Mouse (Mus musculus) mouse trophoblast stem cell (cell line): Measurements from ENCODE around the gene Cerk.
"Not testable (repeated sequence)": the region's sequence is repeated elsewhere in the genome, so short reads cannot be mapped to it uniquely, and the experiment has no call there.

ENCODE experiments used
- in situ Hi-C, 2 experiments: fragments of 300-500 bp; cut with MseI, MboI; formaldehyde crosslinking; loops; 2 replicates in 1 of 2; 3 replicates in 1 of 2; pipeline ENCODE4 v1.15.1; 2025

Cerk gene

GRCm38 (mm10) chr15:86117115-86118100 lies 68.5 kb downstream of the Cerk start:
- in situ Hi-C loops: no loop called here

GRCm38 (mm10) chr15:86116421-86116820 lies 69.5 kb downstream of the Cerk start:
- in situ Hi-C loops: no loop called here

- in situ Hi-C loops: no loop called here
Measured at GRCm38 (mm10) chr15:86113342-86113710, 72.6 kb downstream of the Cerk start.

- in situ Hi-C loops: no loop called here
Measured at GRCm38 (mm10) chr15:86112707-86113341, 73.1 kb downstream of the Cerk start.

GRCm38 (mm10) chr15:86110361-86111103 lies 75.4 kb downstream of the Cerk start:
- in situ Hi-C loops: no loop called here

GRCm38 (mm10) chr15:86109650-86110211 lies 76.2 kb downstream of the Cerk start:
- in situ Hi-C loops: no loop called here

GRCm38 (mm10) chr15:86109245-86109644 lies 76.7 kb downstream of the Cerk start:
- in situ Hi-C loops: no loop called here

- in situ Hi-C loops: no loop called here
Measured at GRCm38 (mm10) chr15:86107831-86108471, 78.0 kb downstream of the Cerk start.

GRCm38 (mm10) chr15:86105751-86106150 lies 80.2 kb downstream of the Cerk start:
- in situ Hi-C loops: no loop called here

- in situ Hi-C loops: no loop called here
Measured at GRCm38 (mm10) chr15:86105345-86105697, 80.6 kb downstream of the Cerk start.

GRCm38 (mm10) chr15:86104401-86105344 lies 81.3 kb downstream of the Cerk start:
- in situ Hi-C loops: no loop called here

- in situ Hi-C loops: no loop called here
Measured at GRCm38 (mm10) chr15:86102308-86102707, 83.6 kb downstream of the Cerk start.

- in situ Hi-C loops: no loop called here
Measured at GRCm38 (mm10) chr15:86101585-86101984, 84.4 kb downstream of the Cerk start.

- in situ Hi-C loops: no loop called here
Measured at GRCm38 (mm10) chr15:86097871-86098270, 88.1 kb downstream of the Cerk start.

GRCm38 (mm10) chr15:86096604-86097020 lies 89.3 kb downstream of the Cerk start:
- in situ Hi-C loops: not testable (repeated sequence)

- in situ Hi-C loops: no loop called here
Measured at GRCm38 (mm10) chr15:86095722-86096603, 90.0 kb downstream of the Cerk start.

- in situ Hi-C loops: no loop called here
Measured at GRCm38 (mm10) chr15:86094324-86095121, 91.4 kb downstream of the Cerk start.

GRCm38 (mm10) chr15:86093236-86093635 lies 92.7 kb downstream of the Cerk start:
- in situ Hi-C loops: no loop called here
